Mouse (Mus musculus) liver, adult 2 months (tissue): Measurements from ENCODE around the gene Pgm5. TPM values are rescaled to one million over a fixed set of nuclear protein-coding genes. Genes with fewer than 3 reads are reported as not detected.

ENCODE experiments used
- DNase-seq: peaks from one replicate; pipeline ENCODE4 v3.0.0-alpha.2; 2011; ENCODE audit warnings: low read depth, low spot score; ENCODE audit errors: extremely low read depth
- H3K27ac ChIP-seq: fragments of 200-500 bp; replicated peaks from 2 replicates; pipeline ENCODE4 v1.5.1; 2012; ENCODE audit warnings: low read depth, mild to moderate bottlenecking, control low read depth, inconsistent platforms, low read length; ENCODE audit not compliant: insufficient read depth
- H3K27me3 ChIP-seq: fragments of 200-500 bp; 2 replicates; pipeline ENCODE4 v1.6.1; 2012; ENCODE audit warnings: mild to moderate bottlenecking, moderate library complexity, low read length, inconsistent platforms; ENCODE audit not compliant: control insufficient read depth, insufficient read depth
- H3K36me3 ChIP-seq: fragments of 200-500 bp; 2 replicates; pipeline ENCODE4 v1.6.1; 2012; ENCODE audit warnings: low read length, inconsistent platforms; ENCODE audit not compliant: control insufficient read depth, insufficient read depth
- H3K4me1 ChIP-seq: fragments of 200-500 bp; 2 replicates; pipeline ENCODE4 v1.6.1; 2011; ENCODE audit warnings: low read length; ENCODE audit not compliant: control insufficient read depth, insufficient read depth
- H3K4me3 ChIP-seq: fragments of 200-500 bp; 2 replicates; pipeline ENCODE4 v1.5.1; 2011; ENCODE audit warnings: low read depth, mild to moderate bottlenecking, control low read depth, low read length, moderate library complexity; ENCODE audit not compliant: insufficient read depth
- H3K79me2 ChIP-seq: fragments of 200-500 bp; 2 replicates; pipeline ENCODE4 v1.6.1; 2012; ENCODE audit warnings: inconsistent platforms, mild to moderate bottlenecking, low read length, moderate library complexity; ENCODE audit not compliant: control insufficient read depth, insufficient read depth
- H3K9ac ChIP-seq: fragments of 200-500 bp; 2 replicates; pipeline ENCODE4 v1.6.1; 2012; ENCODE audit warnings: low read depth, mild to moderate bottlenecking, control low read depth, inconsistent platforms, low read length
- CTCF ChIP-seq: fragments of 200-500 bp; IDR thresholded peaks from 2 replicates; pipeline ENCODE4 v1.5.1; 2011; ENCODE audit warnings: low read depth, low read length, control low read depth
- POLR2A ChIP-seq: fragments of 200-500 bp; IDR thresholded peaks from 2 replicates; pipeline ENCODE4 v1.6.1; 2011; ENCODE audit warnings: low read length, control low read depth; ENCODE audit not compliant: insufficient read depth; ENCODE audit errors: extremely low read depth
- WGBS: fragments of 180-500 bp; shearing (Covaris S2); methylation state at CpG from one replicate; pipeline ENCODE4 v1.1.7; 2018; 5-methylcytosine and 5-hydroxymethylcytosine counted together
- polyA plus RNA-seq: library from polyadenylated mRNA; depleted of rRNA; stranded (reverse); fragments of >200 nt; gene quantifications from 2 replicates; pipeline ENCODE4 v1.2.3, GENCODE M21; 2012
- total RNA-seq: library from RNA; depleted of rRNA; stranded (reverse); fragments of >200 nt; gene quantifications from 2 replicates; pipeline ENCODE4 v1.2.3, GENCODE M21; 2014

Pgm5 gene
- total and polyA plus RNA-seq, 2 experiments = 0.46 to 1.7 TPM

DNA sequence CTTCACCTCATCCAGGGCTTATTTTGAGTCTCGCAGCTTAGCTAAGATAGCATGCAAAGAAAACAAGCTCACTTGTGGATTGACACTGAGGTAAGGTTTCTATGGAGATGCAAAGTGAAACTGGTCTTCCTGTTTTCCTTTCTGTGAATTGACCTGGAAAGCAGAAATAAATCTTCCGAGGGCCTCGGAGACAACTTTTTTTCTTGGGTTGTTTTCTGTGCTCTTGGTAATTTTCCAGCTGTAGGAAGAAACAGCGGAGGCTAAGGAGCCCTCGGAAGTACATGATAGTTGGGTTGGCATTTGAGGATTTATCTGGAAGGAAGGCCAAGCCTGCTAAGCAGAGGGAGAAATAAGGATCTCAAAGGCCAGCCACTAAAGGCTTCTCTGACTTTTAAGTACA is 163.0 kb downstream of the Pgm5 start:
- no peak overlapping the region; the same call in 1 of the 2 replicates for H3K27ac ChIP-seq
- no peaks in the 10 kb centered on the region for H3K36me3 ChIP-seq
- no peak for DNase-seq
- H3K4me3 ChIP-seq = no peak overlapping the region
- 70% methylated on average over 5 of the region's 5 CpGs for WGBS
- TF ChIP-seq CTCF = no peak
- no peak for TF ChIP-seq POLR2A
- H3K79me2 ChIP-seq = no peaks in the 10 kb centered on the region
- no peak overlapping the region for H3K9ac ChIP-seq
- H3K4me1 ChIP-seq = no peaks in the 10 kb centered on the region; the same call in 1 of the 2 replicates
- H3K27me3 ChIP-seq = no peaks in the 10 kb centered on the region

DNA sequence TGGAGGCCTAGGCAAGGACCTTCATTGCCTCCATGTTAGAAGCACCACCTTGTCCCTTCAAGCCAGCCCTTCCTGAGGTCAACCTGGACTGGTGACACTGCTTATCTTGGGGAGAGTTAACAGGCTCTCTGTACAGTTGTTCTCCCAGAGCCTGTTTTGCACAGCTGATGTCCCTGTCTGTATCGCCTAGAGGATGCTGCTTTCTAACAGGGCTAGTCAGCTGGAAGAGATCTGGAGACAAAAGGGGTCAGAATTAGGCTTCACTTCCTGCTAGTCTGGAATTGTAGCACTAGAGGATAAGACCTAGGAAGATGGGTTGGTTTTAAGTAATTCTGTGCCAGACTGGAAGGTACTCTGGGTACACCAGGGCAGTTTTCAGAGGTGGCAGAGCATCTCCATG is 163.7 kb downstream of the Pgm5 start:
- H3K9ac ChIP-seq = no peak overlapping the region
- TF ChIP-seq POLR2A (no peak), CTCF (no peak)
- H3K27ac ChIP-seq = no peak overlapping the region
- H3K4me1 ChIP-seq = no peaks in the 10 kb centered on the region; the same call in 1 of the 2 replicates
- H3K36me3 ChIP-seq = no peaks in the 10 kb centered on the region
- H3K27me3 ChIP-seq = no peaks in the 10 kb centered on the region
- no peaks in the 10 kb centered on the region for H3K79me2 ChIP-seq
- WGBS = 81% methylated on average over 1 of the region's 1 CpGs
- H3K4me3 ChIP-seq = no peak overlapping the region
- DNase-seq = no peak

DNA sequence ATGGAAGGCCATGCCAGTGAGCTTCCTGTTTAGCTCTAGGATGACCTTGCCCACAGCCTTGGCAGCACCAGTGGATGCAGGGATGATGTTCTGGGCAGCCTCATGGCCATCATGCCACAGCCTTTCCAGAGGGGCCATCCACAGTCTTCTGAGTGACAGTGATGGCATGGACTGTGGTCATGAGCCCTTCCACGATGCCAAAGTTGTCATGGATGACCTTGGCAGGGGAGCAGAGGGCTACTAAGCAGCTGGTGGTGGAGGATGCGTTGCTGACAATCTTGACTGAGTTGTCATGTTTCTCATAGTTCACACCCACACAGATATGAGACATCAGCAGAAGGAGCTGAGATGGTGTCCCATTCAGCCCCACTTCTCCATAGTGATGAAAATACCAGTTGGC is 169.0 kb downstream of the Pgm5 start:
- H3K79me2 ChIP-seq = no peaks in the 10 kb centered on the region
- 89% methylated on average over 2 of the region's 2 CpGs for WGBS
- no peak for DNase-seq
- no peak overlapping the region for H3K27ac ChIP-seq
- TF ChIP-seq POLR2A = no peak
- no peak for TF ChIP-seq CTCF
- no peak overlapping the region for H3K9ac ChIP-seq
- H3K4me3 ChIP-seq = no peak overlapping the region
- H3K27me3 ChIP-seq = no peaks in the 10 kb centered on the region
- H3K4me1 ChIP-seq = peaks cover 9% of the 10 kb centered on the region
- no peaks in the 10 kb centered on the region for H3K36me3 ChIP-seq

DNA sequence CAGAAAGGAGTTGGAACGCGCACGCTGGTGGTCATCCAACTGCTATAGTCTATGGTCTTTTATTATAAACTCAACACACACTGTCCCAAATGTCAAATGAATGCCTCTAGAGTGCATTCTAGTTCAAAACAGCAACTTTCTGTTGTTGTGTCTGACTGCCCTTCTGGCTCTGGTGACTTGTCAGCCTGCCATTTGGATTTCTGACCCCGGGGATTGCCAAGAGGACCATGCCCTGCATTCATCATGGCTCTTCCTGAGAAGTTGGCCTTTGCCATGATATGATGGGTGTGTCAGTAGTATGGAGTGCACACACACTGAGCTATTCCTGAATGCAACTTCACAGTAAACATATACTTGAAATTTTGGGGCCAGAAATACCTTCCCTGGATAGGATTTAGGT is 172.1 kb downstream of the Pgm5 start:
- no peaks in the 10 kb centered on the region for H3K27me3 ChIP-seq
- H3K27ac ChIP-seq = no peak overlapping the region
- TF ChIP-seq POLR2A = no peak
- TF ChIP-seq CTCF = no peak
- no peaks in the 10 kb centered on the region for H3K79me2 ChIP-seq
- peak; percentile 86 for DNase-seq
- no peaks in the 10 kb centered on the region for H3K36me3 ChIP-seq
- no peak overlapping the region for H3K4me3 ChIP-seq
- 78% methylated on average over 4 of the region's 4 CpGs for WGBS
- H3K4me1 ChIP-seq = peaks cover 9% of the 10 kb centered on the region
- no peak overlapping the region for H3K9ac ChIP-seq

DNA sequence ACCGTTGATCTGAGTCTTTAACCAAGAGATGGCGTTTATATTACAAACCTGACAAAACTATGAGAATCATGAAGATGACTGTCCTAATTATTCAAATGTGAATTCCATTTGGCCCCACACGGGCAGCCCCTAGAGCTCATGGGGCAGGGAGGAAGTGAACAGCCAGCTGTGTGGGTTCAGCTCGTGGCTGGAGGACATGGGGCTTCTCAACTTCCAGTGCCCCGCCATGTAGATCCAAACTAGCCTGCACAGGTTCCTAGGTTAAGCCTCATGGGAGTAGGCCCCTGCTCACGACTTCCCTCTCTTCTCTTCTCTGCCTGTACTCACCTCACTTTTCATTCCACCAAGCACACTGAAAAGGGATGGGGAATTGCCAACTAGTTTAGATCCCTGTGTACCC is 173.3 kb downstream of the Pgm5 start:
- TF ChIP-seq CTCF = no peak
- 87% methylated on average over 6 of the region's 6 CpGs for WGBS
- Histone ChIP-seq H3K27me3 (no peaks in the 10 kb centered on the region), H3K4me3 (no peak overlapping the region), H3K9ac (no peak overlapping the region), H3K4me1 (peaks cover 9% of the 10 kb centered on the region), H3K27ac (no peak overlapping the region), H3K79me2 (no peaks in the 10 kb centered on the region), H3K36me3 (no peaks in the 10 kb centered on the region)
- DNase-seq = no peak

DNA sequence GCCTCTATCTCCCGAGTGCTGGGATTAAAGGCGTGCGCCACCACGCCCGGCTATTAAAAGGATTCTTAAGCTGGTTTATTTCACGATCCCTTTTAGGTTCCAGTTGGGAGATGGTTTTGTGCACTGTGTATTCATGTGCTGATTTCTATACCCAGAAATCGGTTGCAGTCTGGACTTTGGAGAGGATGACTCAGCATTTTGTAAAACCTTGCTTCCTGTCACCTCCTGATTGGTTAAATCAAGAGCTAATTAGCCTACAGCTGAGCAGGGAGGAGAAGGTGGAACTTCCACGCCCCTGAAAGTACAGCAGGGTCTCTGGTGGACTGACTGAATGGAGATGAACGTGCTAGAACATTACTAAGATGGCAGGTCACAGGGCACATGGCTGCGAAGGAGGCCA is 175.2 kb downstream of the Pgm5 start:
- Histone ChIP-seq H3K4me1 (peaks cover 10% of the 10 kb centered on the region), H3K27me3 (no peaks in the 10 kb centered on the region), H3K9ac (no peak overlapping the region), H3K36me3 (no peaks in the 10 kb centered on the region), H3K27ac (no peak overlapping the region), H3K4me3 (no peak overlapping the region), H3K79me2 (no peaks in the 10 kb centered on the region)
- no peak for TF ChIP-seq POLR2A
- TF ChIP-seq CTCF = no peak
- WGBS = 92% methylated on average over 10 of the region's 10 CpGs
- no peak for DNase-seq
